Mouse (Mus musculus) olfactory bulb, adult 2 months (tissue): ENCODE measurements around the gene Zc3h10.

ENCODE experiments used
- CTCF ChIP-seq: fragments of 200-500 bp; IDR thresholded peaks from 2 replicates; pipeline ENCODE4 v1.5.1; 2012; ENCODE audit warnings: low read depth, mild to moderate bottlenecking, low read length, moderate library complexity; ENCODE audit not compliant: insufficient read depth
- POLR2A ChIP-seq: fragments of 200-500 bp; IDR thresholded peaks from 2 replicates; pipeline ENCODE4 v1.6.1; 2012; ENCODE audit warnings: mild to moderate bottlenecking, low read depth, low read length, moderate library complexity; ENCODE audit not compliant: insufficient read depth

DNA sequence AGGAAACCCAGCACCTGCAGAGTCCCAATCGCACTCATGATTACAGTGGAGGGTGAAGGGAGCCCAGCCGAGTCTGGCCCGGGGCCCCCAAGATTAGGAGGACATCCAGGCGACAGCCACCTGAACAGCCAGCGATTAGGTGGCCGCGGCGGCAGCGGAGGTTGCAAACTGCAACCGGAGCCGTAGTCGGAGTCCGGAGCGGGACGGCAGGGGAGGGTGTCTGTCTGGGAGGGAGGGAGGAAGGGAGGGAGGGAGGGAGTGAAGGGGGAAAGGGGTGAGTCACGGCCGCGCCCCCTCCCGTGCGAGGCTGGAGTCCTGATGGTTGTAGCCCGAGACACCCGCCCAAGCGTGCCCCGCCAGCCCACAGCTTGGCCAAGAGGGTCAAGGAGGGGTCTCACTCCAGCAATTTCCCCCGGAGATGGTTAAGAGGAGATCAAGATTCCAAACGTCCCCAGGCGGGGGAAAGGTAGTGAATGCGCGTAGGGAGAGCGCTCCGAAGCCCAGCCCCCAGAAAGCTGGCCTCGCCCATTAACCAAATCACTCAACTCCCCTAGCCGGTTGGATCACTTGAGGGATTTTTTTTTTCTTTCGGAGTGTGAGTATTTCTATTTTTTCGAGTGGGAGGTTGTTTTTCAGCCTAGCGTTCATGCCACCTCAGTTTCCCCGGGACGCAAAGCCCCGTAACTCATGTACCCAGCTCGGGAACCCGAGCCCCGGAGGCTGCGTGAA, 42.1 kb upstream of the Zc3h10 start, which contains the start of gene Erbb3:
- TF ChIP-seq CTCF, result no peak
- TF ChIP-seq POLR2A, result no peak
